Comparison of ENCODE assay signal across 21 mouse cellular contexts in the genomic region with DNA sequence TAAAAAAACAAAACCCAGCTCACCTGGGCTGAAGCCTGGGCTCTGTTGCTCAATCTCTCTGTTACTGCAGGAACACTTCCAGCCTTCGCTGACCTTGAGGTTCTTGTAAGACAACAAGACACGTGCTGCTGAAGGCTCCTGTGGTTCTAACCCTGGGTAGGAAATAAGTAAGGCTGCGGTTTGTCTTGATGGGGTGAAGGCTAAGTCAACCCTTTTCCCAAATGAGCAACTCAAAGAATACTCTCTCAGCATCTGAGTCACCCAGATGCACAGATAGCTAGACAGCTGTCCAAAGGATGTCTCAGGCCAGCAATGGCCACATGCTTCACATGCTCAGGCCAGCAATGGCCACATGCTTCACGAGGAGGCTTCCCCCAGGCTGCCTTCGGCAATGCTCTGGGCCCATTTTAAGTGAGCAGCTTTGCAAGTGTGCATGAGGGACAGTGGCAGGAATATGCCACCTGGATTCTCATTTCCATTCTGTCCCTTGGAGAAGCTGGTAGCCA. TPM values are rescaled to one million over a fixed set of nuclear protein-coding genes. Genes with fewer than 3 reads are reported as not detected.
DNase-seq lines count a peak whose midpoint lies in the region; TF ChIP-seq lines count a peak whose summit lies in the region.
"Had no signal": no experiment of that assay in that cellular context is flagged by ENCODE, and none has a peak within 500 bp of the region (broad histone marks: within the 10 kb centered on the region; RNA-seq: fewer than 3 reads in every experiment).

No protein-coding gene starts in this region.

- intact Hi-C loops in heart, postnatal 14 days (cut with DNase I) = no loop called here

- no peak for TF ChIP-seq POLR2A in myocyte (IDR thresholded peaks at IDR 0.05; ENCODE audit: insufficient read length, low read depth)

- DNase-seq in heart, adult 11 months = peak; percentile 40
- DNase-seq in heart, postnatal 14 days = no peak
- DNase-seq in 416B (ENCODE audit: low read depth) = peak; percentile 93
- DNase-seq in right cerebral cortex, postnatal 14 days = no peak
- DNase-seq: adrenal gland, adult 8-10 months; adrenal gland, postnatal 14 days; adrenal gland, postnatal 36 days; cerebellum, adult 11-12 months; cerebellum, adult 8-10 months; cerebellum, adult 9-11 months; cerebellum, postnatal 14 days; cerebellum, postnatal 36 days; embryo, embryonic 11 days had no signal

- no peak overlapping the region for H3K4me3 ChIP-seq in myocyte
- H3K4me3 ChIP-seq: embryonic facial prominence, embryonic 13.5 days; embryonic facial prominence, embryonic 15.5 days; erythroblast, embryonic 14.5 days; forebrain, embryonic 10.5 days; forebrain, embryonic 12.5 days had no signal

- no peaks in the 10 kb centered on the region for H3K27me3 ChIP-seq in myocyte (ENCODE audit: control insufficient read depth, insufficient read depth, insufficient read length)
- H3K27me3 ChIP-seq: CH12.LX; embryonic facial prominence, embryonic 13.5 days; embryonic facial prominence, embryonic 15.5 days; forebrain, embryonic 12.5 days had no signal

- H3ac ChIP-seq in myocyte (ENCODE audit: control insufficient read depth, insufficient read length) = no peak overlapping the region

- no peaks in the 10 kb centered on the region for H3K36me3 ChIP-seq in myocyte (ENCODE audit: control insufficient read depth, insufficient read depth)
- H3K36me3 ChIP-seq: embryonic facial prominence, embryonic 13.5 days; embryonic facial prominence, embryonic 15.5 days; forebrain, embryonic 10.5 days; forebrain, embryonic 12.5 days; G1E had no signal

- H3K4me2 ChIP-seq in myocyte (ENCODE audit: low read depth) = no peak overlapping the region
- H3K4me2 ChIP-seq: embryonic facial prominence, embryonic 13.5 days; embryonic facial prominence, embryonic 15.5 days; forebrain, embryonic 12.5 days had no signal

- no peaks in the 10 kb centered on the region for H3K79me2 ChIP-seq in myocyte (ENCODE audit: control insufficient read depth, insufficient read depth)

TF ChIP-seq in myocyte, 11 proteins besides CTCF, POLR2A, EP300 and RAD21:
- TF ChIP-seq MAX (IDR thresholded peaks at IDR 0.05; ENCODE audit: low read depth) (no peak), USF1 (IDR thresholded peaks at IDR 0.05; ENCODE audit: low read depth) (peak; percentile 5), MYOG (IDR thresholded peaks at IDR 0.05; ENCODE audit: control insufficient read depth in 1 of 3, insufficient read depth in 1 of 3, insufficient read length in 2 of 3, low read depth in 2 of 3) (peak in 1 of 3 experiments; percentile 62), MYOD1 (IDR thresholded peaks at IDR 0.05; ENCODE audit: control insufficient read depth in 1 of 3, insufficient read length in 2 of 3, low read depth in 2 of 3) (peak in 2 of 3 experiments; percentile 35 to 60), CEBPB (IDR thresholded peaks at IDR 0.05; ENCODE audit: insufficient read depth, poor library complexity, severe bottlenecking) (0 out of 2 replicates have a peak, but pooled peaks have one; percentile 40)
TF ChIP-seq in myocyte: peak in this region for 4.

RNA-seq across cellular contexts. Expression of a gene that starts 36.2 kb away (rescaled TPM):
- total RNA-seq in heart, postnatal 14 days (2021) = 1 to 10 TPM; 7.6 to 7.8 TPM
- 7.2 TPM for polyA plus RNA-seq in myocyte (2012; fragmentation: generic; extraction: Trizol)

Comparison
In these comparisons a context has a peak if more than half of its experiments do, and no peak if none do; other contexts are left out.
1. DNase-seq: peak in heart, adult 11 months (single experiment) and 416B (single experiment); none in heart, postnatal 14 days (0 of 2) and right cerebral cortex, postnatal 14 days (single experiment).